Mouse (Mus musculus) liver, embryonic 11.5 days (tissue): ENCODE results near the gene Arhgap1. TPM values are rescaled to one million over a fixed set of nuclear protein-coding genes. Genes with fewer than 3 reads are reported as not detected.

Experiments
- ATAC-seq: fragments of 200-750 bp; cut with Nextera tagmentation; replicated peaks from 2 replicates; pipeline ENCODE4 v1.8.0; 2017; ENCODE audit warnings: moderate number of reproducible peaks, mild to moderate bottlenecking, moderate TSS enrichment, moderate library complexity; ENCODE audit not compliant: low FRiP score
- DNase-seq: peaks from one replicate; pipeline ENCODE4 v3.0.0-alpha.2; 2017; ENCODE audit warnings: low spot score
- H3K27ac ChIP-seq: fragments of 300-500 bp; sonication (generic); 2 replicates; pipeline ENCODE4 v1.5.1; 2014; ENCODE audit warnings: mild to moderate bottlenecking, low read depth, low read length, control low read depth
- H3K27me3 ChIP-seq: fragments of 300-500 bp; sonication (generic); replicated peaks from 2 replicates; pipeline ENCODE4 v1.6.1; 2014; ENCODE audit warnings: low read length, mixed read lengths; ENCODE audit not compliant: control insufficient read depth, insufficient read depth
- H3K36me3 ChIP-seq: fragments of 300-500 bp; sonication (generic); 2 replicates; pipeline ENCODE4 v1.6.1; 2014; ENCODE audit warnings: mild to moderate bottlenecking, low read length, moderate library complexity, mixed read lengths; ENCODE audit not compliant: control insufficient read depth, insufficient read depth
- H3K4me1 ChIP-seq: fragments of 300-500 bp; sonication (generic); replicated peaks from 2 replicates; pipeline ENCODE4 v1.6.1; 2014; ENCODE audit warnings: low read length, mixed read lengths; ENCODE audit not compliant: control insufficient read depth, insufficient read depth
- H3K4me2 ChIP-seq: fragments of 300-500 bp; sonication (generic); 2 replicates; pipeline ENCODE4 v1.6.1; 2014; ENCODE audit warnings: mild to moderate bottlenecking, control low read depth, moderate library complexity
- H3K4me3 ChIP-seq: fragments of 300-500 bp; sonication (generic); 2 replicates; pipeline ENCODE4 v1.5.1; 2014; ENCODE audit warnings: low read depth, low read length, control low read depth
- H3K9ac ChIP-seq: fragments of 300-500 bp; sonication (generic); 2 replicates; pipeline ENCODE4 v1.6.1; 2014; ENCODE audit warnings: low read depth, low read length, control low read depth
- H3K9me3 ChIP-seq: fragments of 300-500 bp; sonication (generic); 2 replicates; pipeline ENCODE4 v1.6.1; 2016; ENCODE audit warnings: low read length, inconsistent platforms, mixed read lengths; ENCODE audit not compliant: control insufficient read depth
- WGBS: fragments of 180-500 bp; shearing (Covaris S2); extraction: QIAGEN DNeasy Blood & Tissue Kit; methylation state at CpG from one replicate; pipeline ENCODE4 v1.1.7; 2014; 5-methylcytosine and 5-hydroxymethylcytosine counted together
- polyA plus RNA-seq: library from polyadenylated mRNA; unstranded; fragments of >200 nt; fragmentation: Nextera tagmentation; extraction: Ambion mirVana; gene quantifications from 2 replicates; pipeline ENCODE4 v1.2.1, GENCODE M21; 2014

The Arhgap1 gene
- polyA plus RNA-seq, 1 experiment from 2014 or later, result 99.2 TPM

GRCm38 (mm10) chr2:91711256-91711925, 61.7 kb downstream of the Arhgap1 start:
- 4% methylated on average over 8 of the region's 8 CpGs for WGBS
- DNase-seq, result no peak
- peak overlapping the region; percentile 77 for H3K4me3 ChIP-seq

GRCm38 (mm10) chr2:91714921-91715320, 65.3 kb downstream of the Arhgap1 start:
- 88% methylated on average over 1 of the region's 1 CpGs for WGBS
- Histone ChIP-seq H3K4me3 (no peak overlapping the region), H3K27ac (no peak overlapping the region), H3K36me3 (peaks cover 2% of the 10 kb centered on the region; the same call in 1 of the 2 replicates), H3K27me3 (no peaks in the 10 kb centered on the region), H3K9me3 (no peaks in the 10 kb centered on the region), H3K4me1 (no peaks in the 10 kb centered on the region; the same call in 1 of the 2 replicates), H3K9ac (no peak overlapping the region), H3K4me2 (no peak overlapping the region)
- no peak for ATAC-seq
- DNase-seq, result no peak

More at GRCm38 (mm10) chr2:91711256-91711925, 61.7 kb downstream of the Arhgap1 start:
- Histone ChIP-seq H3K27ac (peak overlapping the region; percentile 81), H3K4me2 (peak overlapping the region; percentile 68), H3K9me3 (no peaks in the 10 kb centered on the region), H3K4me1 (peaks cover 6% of the 10 kb centered on the region), H3K36me3 (peaks cover 2% of the 10 kb centered on the region; the same call in 1 of the 2 replicates), H3K27me3 (no peaks in the 10 kb centered on the region), H3K9ac (peak overlapping the region; percentile 77)
- 0 out of 2 replicates have a peak, but pooled peaks have one; percentile 9 for ATAC-seq

- no peaks in the 10 kb centered on the region for H3K9me3 ChIP-seq
- no peak overlapping the region for H3K27ac ChIP-seq
- no peak overlapping the region for H3K4me2 ChIP-seq
- peaks cover 3% of the 10 kb centered on the region; the same call in 1 of the 2 replicates for H3K36me3 ChIP-seq
- H3K4me1 ChIP-seq, result no peaks in the 10 kb centered on the region; the same call in 1 of the 2 replicates
- ATAC-seq (no peak), DNase-seq (no peak)
- 80% methylated on average over 6 of the region's 6 CpGs for WGBS
- no peak overlapping the region for H3K9ac ChIP-seq
- no peak overlapping the region for H3K4me3 ChIP-seq
- H3K27me3 ChIP-seq, result no peaks in the 10 kb centered on the region
Measured at GRCm38 (mm10) chr2:91718276-91718675, 68.6 kb downstream of the Arhgap1 start.

Other genes with a start within 250 kb of the Arhgap1 start
- gene 1110051M20Rik, start 205.2 kb upstream of the Arhgap1 start, polyA plus RNA-seq, result 23.7 and 24.8 TPM in 2 replicates
- 1.7 and 1.9 TPM in 2 replicates for gene Lrp4, start 192.3 kb upstream of the Arhgap1 start, polyA plus RNA-seq
- 49.4 and 65.0 TPM in 2 replicates for gene Ckap5, start 123.1 kb upstream of the Arhgap1 start, polyA plus RNA-seq
- 124 and 136 TPM in 2 replicates for gene F2, start 13.4 kb upstream of the Arhgap1 start, polyA plus RNA-seq
- gene Zfp408, start 69 bp upstream of the Arhgap1 start, polyA plus RNA-seq, result 5.1 and 5.4 TPM in 2 replicates
- gene Atg13, start 60.7 kb downstream of the Arhgap1 start, polyA plus RNA-seq, result 23.0 and 23.3 TPM in 2 replicates
- gene Harbi1, start 61.0 kb downstream of the Arhgap1 start, polyA plus RNA-seq, result 16.3 TPM in 2 replicates
- gene Ambra1, start 80.3 kb downstream of the Arhgap1 start, polyA plus RNA-seq, result 13.0 and 14.0 TPM in 2 replicates